ENCODE assay signal across 1 mouse cellular context in the genomic region with DNA sequence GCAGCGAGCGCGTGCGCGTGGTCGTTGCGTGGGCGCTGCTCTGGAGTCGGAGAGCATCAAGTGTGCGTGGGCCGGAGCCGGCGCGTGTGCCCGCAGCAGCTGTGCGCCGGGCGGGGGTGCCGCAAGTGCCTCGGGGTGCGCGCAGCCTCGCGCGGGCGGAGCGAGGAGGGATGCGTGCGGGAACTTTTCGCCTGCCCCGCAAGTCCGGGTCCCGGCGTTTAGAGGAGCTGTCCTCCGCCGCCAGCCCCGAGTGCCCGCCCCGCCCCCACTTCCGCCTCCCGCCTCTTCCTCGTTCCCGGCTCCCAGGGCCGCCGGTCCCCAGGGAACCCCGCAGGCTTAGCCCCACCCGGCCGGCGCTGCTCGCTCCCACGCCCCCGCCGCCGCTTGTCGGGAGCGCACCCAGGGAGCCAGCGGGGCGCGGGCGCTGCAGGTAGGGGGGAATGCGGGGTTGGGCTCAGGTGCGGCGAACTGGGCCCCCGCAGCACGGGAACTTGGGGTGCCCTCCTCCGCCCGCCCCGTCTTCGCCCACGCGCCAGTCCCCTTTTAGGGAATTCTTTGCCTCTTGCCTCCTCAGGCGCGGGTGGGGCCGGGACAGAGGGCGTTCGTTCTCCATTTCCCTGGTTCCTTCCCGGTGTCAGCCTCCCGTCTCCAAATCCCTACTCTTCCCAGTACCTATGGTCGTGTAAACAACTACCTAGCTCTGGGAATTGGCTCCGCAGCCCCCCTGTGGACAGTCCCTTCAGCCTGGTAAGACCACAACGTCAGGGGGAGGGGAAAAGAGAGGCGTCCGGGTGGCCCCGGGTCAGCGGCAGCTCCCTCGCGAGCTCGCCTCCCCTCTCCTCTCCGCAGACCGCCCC.
TF ChIP-seq lines count a peak whose summit lies in the region.

No protein-coding gene starts in this region.

TF ChIP-seq in MEL, 35 proteins besides CTCF, POLR2A, EP300 and RAD21 (continued from another document):
- TF ChIP-seq KAT2A (conservative IDR thresholded peaks at IDR 0.05; ENCODE audit: low read depth, low read length) = no peak
- TF ChIP-seq ELF1 (IDR thresholded peaks at IDR 0.05; ENCODE audit: low read depth, low read length) = 0 out of 2 replicates have a peak, but pooled peaks have one; percentile 26
- TF ChIP-seq JUND (IDR thresholded peaks at IDR 0.05; ENCODE audit: low read depth, low read length) = no peak
- no peak for TF ChIP-seq ETS1 (IDR thresholded peaks at IDR 0.05; ENCODE audit: low read depth, low read length)
- TF ChIP-seq POLR2AphosphoS2 (IDR thresholded peaks at IDR 0.05; ENCODE audit: low read length) = no peak
- no peak for TF ChIP-seq TBP (IDR thresholded peaks at IDR 0.05; ENCODE audit: low read depth, low read length)
- TF ChIP-seq NRF1 (IDR thresholded peaks at IDR 0.05; ENCODE audit: insufficient read depth, low read depth, low read length, poor library complexity, severe bottlenecking) = peak; percentile 50; the same call in 1 of the 2 replicates
- no peak for TF ChIP-seq RCOR1 (IDR thresholded peaks at IDR 0.05; ENCODE audit: low read depth, low read length)
- no peak for TF ChIP-seq MYC (IDR thresholded peaks at IDR 0.05; ENCODE audit: low read depth, low read length)
- no peak for TF ChIP-seq MAX (IDR thresholded peaks at IDR 0.05; ENCODE audit: low read length)
- peak; percentile 25; the same call in 1 of the 2 replicates for TF ChIP-seq NELFE (IDR thresholded peaks at IDR 0.05; ENCODE audit: low read depth, low read length)
- TF ChIP-seq TAL1 (IDR thresholded peaks at IDR 0.05; ENCODE audit: low read length) = no peak
- no peak for TF ChIP-seq ZMIZ1 (IDR thresholded peaks at IDR 0.05; ENCODE audit: low read depth, low read length)
- TF ChIP-seq ZC3H11A (IDR thresholded peaks at IDR 0.05; ENCODE audit: low read depth, low read length) = no peak
- TF ChIP-seq GABPA (IDR thresholded peaks at IDR 0.05; ENCODE audit: low read depth, low read length) = no peak
- peak; percentile 40; the same call in 1 of the 2 replicates for TF ChIP-seq SIN3A (IDR thresholded peaks at IDR 0.05; ENCODE audit: low read length)
- no peak for TF ChIP-seq ZKSCAN1 (IDR thresholded peaks at IDR 0.05; ENCODE audit: low read depth, low read length)
TF ChIP-seq in MEL: peak in this region for 4.
